Mouse (Mus musculus): ENCODE measurements around the gene Cyp39a1. TPM values are rescaled to one million over a fixed set of nuclear protein-coding genes. Genes with fewer than 3 reads are reported as not detected.

Cyp39a1 gene
- polyA plus RNA-seq, 1 experiment = 6.4 TPM

- TF ChIP-seq CTCF (IDR thresholded peaks at IDR 0.05; ENCODE audit: borderline replicate concordance, insufficient read depth, low read length) = no peak
- no peak for TF ChIP-seq POLR2A (IDR thresholded peaks at IDR 0.05; ENCODE audit: low read depth, low read length)
- Histone ChIP-seq H3K4me1 (ENCODE audit: control insufficient read depth, insufficient read depth, low read length) (no peaks in the 10 kb centered on the region), H3K27ac (ENCODE audit: insufficient read depth, low read length) (no peak overlapping the region), H3K4me3 (ENCODE audit: insufficient read depth, low read length) (no peak overlapping the region)
Measured at GRCm38 (mm10) chr17:43676241-43676640, 9.0 kb downstream of the Cyp39a1 start.

GRCm38 (mm10) chr17:43677317-43677716 is 10.1 kb downstream of the Cyp39a1 start:
- Histone ChIP-seq H3K4me3 (ENCODE audit: insufficient read depth, low read length) (no peak overlapping the region), H3K4me1 (ENCODE audit: control insufficient read depth, insufficient read depth, low read length) (no peaks in the 10 kb centered on the region), H3K27ac (ENCODE audit: insufficient read depth, low read length) (no peak overlapping the region)
- TF ChIP-seq POLR2A (IDR thresholded peaks at IDR 0.05; ENCODE audit: low read depth, low read length) = no peak
- no peak for TF ChIP-seq CTCF (IDR thresholded peaks at IDR 0.05; ENCODE audit: borderline replicate concordance, insufficient read depth, low read length)

- TF ChIP-seq POLR2A (IDR thresholded peaks at IDR 0.05; ENCODE audit: low read depth, low read length) (no peak), CTCF (IDR thresholded peaks at IDR 0.05; ENCODE audit: borderline replicate concordance, insufficient read depth, low read length) (no peak)
- Histone ChIP-seq H3K27ac (ENCODE audit: insufficient read depth, low read length) (no peak overlapping the region), H3K4me1 (ENCODE audit: control insufficient read depth, insufficient read depth, low read length) (no peaks in the 10 kb centered on the region), H3K4me3 (ENCODE audit: insufficient read depth, low read length) (no peak overlapping the region)
Measured at GRCm38 (mm10) chr17:43684086-43684485, 16.9 kb downstream of the Cyp39a1 start.

- Histone ChIP-seq H3K4me3 (ENCODE audit: insufficient read depth, low read length) (no peak overlapping the region), H3K4me1 (ENCODE audit: control insufficient read depth, insufficient read depth, low read length) (no peaks in the 10 kb centered on the region), H3K27ac (ENCODE audit: insufficient read depth, low read length) (no peak overlapping the region)
- TF ChIP-seq CTCF (IDR thresholded peaks at IDR 0.05; ENCODE audit: borderline replicate concordance, insufficient read depth, low read length) (no peak), POLR2A (IDR thresholded peaks at IDR 0.05; ENCODE audit: low read depth, low read length) (no peak)
Measured at GRCm38 (mm10) chr17:43684638-43685037, 17.4 kb downstream of the Cyp39a1 start.

- TF ChIP-seq CTCF (IDR thresholded peaks at IDR 0.05; ENCODE audit: borderline replicate concordance, insufficient read depth, low read length) (no peak), POLR2A (IDR thresholded peaks at IDR 0.05; ENCODE audit: low read depth, low read length) (no peak)
- H3K27ac ChIP-seq (ENCODE audit: insufficient read depth, low read length) = no peak overlapping the region
Measured at GRCm38 (mm10) chr17:43689591-43689990, 22.4 kb downstream of the Cyp39a1 start.

GRCm38 (mm10) chr17:43698997-43699649 is 31.9 kb downstream of the Cyp39a1 start:
- TF ChIP-seq POLR2A (IDR thresholded peaks at IDR 0.05; ENCODE audit: low read depth, low read length) = no peak
- TF ChIP-seq CTCF (IDR thresholded peaks at IDR 0.05; ENCODE audit: borderline replicate concordance, insufficient read depth, low read length) = peak; percentile 59; the same call in 1 of the 2 replicates
- Histone ChIP-seq H3K4me3 (ENCODE audit: insufficient read depth, low read length) (no peak overlapping the region), H3K27ac (ENCODE audit: insufficient read depth, low read length) (no peak overlapping the region), H3K4me1 (ENCODE audit: control insufficient read depth, insufficient read depth, low read length) (no peaks in the 10 kb centered on the region)

More at GRCm38 (mm10) chr17:43689591-43689990, 22.4 kb downstream of the Cyp39a1 start:
- H3K4me1 ChIP-seq (ENCODE audit: control insufficient read depth, insufficient read depth, low read length) = no peaks in the 10 kb centered on the region
- H3K4me3 ChIP-seq (ENCODE audit: insufficient read depth, low read length) = no peak overlapping the region

- peak; percentile 41; the same call in 1 of the 2 replicates for TF ChIP-seq CTCF (IDR thresholded peaks at IDR 0.05; ENCODE audit: borderline replicate concordance, insufficient read depth, low read length)
- TF ChIP-seq POLR2A (IDR thresholded peaks at IDR 0.05; ENCODE audit: low read depth, low read length) = no peak
- no peak overlapping the region for H3K4me3 ChIP-seq (ENCODE audit: insufficient read depth, low read length)
- no peaks in the 10 kb centered on the region for H3K4me1 ChIP-seq (ENCODE audit: control insufficient read depth, insufficient read depth, low read length)
- no peak overlapping the region for H3K27ac ChIP-seq (ENCODE audit: insufficient read depth, low read length)
Measured at GRCm38 (mm10) chr17:43701060-43701459, 33.8 kb downstream of the Cyp39a1 start.

GRCm38 (mm10) chr17:43704216-43704930 is 37.1 kb downstream of the Cyp39a1 start:
- Histone ChIP-seq H3K4me1 (ENCODE audit: control insufficient read depth, insufficient read depth, low read length) (no peaks in the 10 kb centered on the region; the same call in 1 of the 2 replicates), H3K4me3 (ENCODE audit: insufficient read depth, low read length) (no peak overlapping the region), H3K27ac (ENCODE audit: insufficient read depth, low read length) (no peak overlapping the region)
- TF ChIP-seq CTCF (IDR thresholded peaks at IDR 0.05; ENCODE audit: borderline replicate concordance, insufficient read depth, low read length) = no peak
- TF ChIP-seq POLR2A (IDR thresholded peaks at IDR 0.05; ENCODE audit: low read depth, low read length) = no peak

- TF ChIP-seq CTCF (IDR thresholded peaks at IDR 0.05; ENCODE audit: borderline replicate concordance, insufficient read depth, low read length) = no peak
- no peak for TF ChIP-seq POLR2A (IDR thresholded peaks at IDR 0.05; ENCODE audit: low read depth, low read length)
- Histone ChIP-seq H3K4me1 (ENCODE audit: control insufficient read depth, insufficient read depth, low read length) (peaks cover under 1% of the 10 kb centered on the region; the same call in 1 of the 2 replicates), H3K4me3 (ENCODE audit: insufficient read depth, low read length) (no peak overlapping the region), H3K27ac (ENCODE audit: insufficient read depth, low read length) (peak overlapping the region; percentile 70; the same call in 1 of the 2 replicates)
Measured at GRCm38 (mm10) chr17:43706749-43707148, 39.5 kb downstream of the Cyp39a1 start.

- H3K27ac ChIP-seq (ENCODE audit: insufficient read depth, low read length) = peak overlapping the region; percentile 70; the same call in 1 of the 2 replicates
- peaks cover 2% of the 10 kb centered on the region; the same call in 1 of the 2 replicates for H3K4me1 ChIP-seq (ENCODE audit: control insufficient read depth, insufficient read depth, low read length)
- no peak overlapping the region for H3K4me3 ChIP-seq (ENCODE audit: insufficient read depth, low read length)
- TF ChIP-seq CTCF (IDR thresholded peaks at IDR 0.05; ENCODE audit: borderline replicate concordance, insufficient read depth, low read length) (no peak), POLR2A (IDR thresholded peaks at IDR 0.05; ENCODE audit: low read depth, low read length) (no peak)
Measured at GRCm38 (mm10) chr17:43707254-43707653, 40.0 kb downstream of the Cyp39a1 start.
